Mouse (Mus musculus) right cerebral cortex, adult 2 months (tissue): ENCODE measurements around the gene Sos2.
"Not testable (repeated sequence)": the region's sequence is repeated elsewhere in the genome, so short reads cannot be mapped to it uniquely, and the experiment has no call there.

Experiments
- DNase-seq, 2 experiments: peaks; one replicate each; pipeline ENCODE4 v3.0.0; 2021 to 2022; ENCODE audit warnings: low spot score in 2 of 2

Gene Sos2

GRCm38 (mm10) chr12:69569926-69570325 lies 111.7 kb downstream of the Sos2 start:
- DNase-seq: no peak

- no peak for DNase-seq
These were observed 113.4 kb downstream of the Sos2 start for GRCm38 (mm10) chr12:69568266-69568665.

- DNase-seq: not testable (repeated sequence)
These were observed 120.6 kb downstream of the Sos2 start for GRCm38 (mm10) chr12:69561006-69561405.

GRCm38 (mm10) chr12:69556221-69556861 lies 125.3 kb downstream of the Sos2 start:
- DNase-seq: no peak

- DNase-seq: no peak
These were observed 136.0 kb downstream of the Sos2 start for GRCm38 (mm10) chr12:69545456-69546178.

- DNase-seq: no peak
These were observed 136.7 kb downstream of the Sos2 start for GRCm38 (mm10) chr12:69544994-69545393.

GRCm38 (mm10) chr12:69544562-69544961 lies 137.1 kb downstream of the Sos2 start:
- DNase-seq: no peak

GRCm38 (mm10) chr12:69542376-69542775 lies 139.3 kb downstream of the Sos2 start:
- no peak for DNase-seq

- no peak for DNase-seq
These were observed 140.0 kb downstream of the Sos2 start for GRCm38 (mm10) chr12:69541663-69542062.

GRCm38 (mm10) chr12:69539353-69539752 lies 142.3 kb downstream of the Sos2 start:
- peak; percentile 23 to 25 for DNase-seq

GRCm38 (mm10) chr12:69538362-69538950 lies 143.2 kb downstream of the Sos2 start:
- DNase-seq: peak in 1 of 2 experiments; percentile 8

GRCm38 (mm10) chr12:69537675-69538361 lies 143.8 kb downstream of the Sos2 start:
- peak; percentile 43 to 50 for DNase-seq

- peak; percentile 27 to 33 for DNase-seq
These were observed 144.4 kb downstream of the Sos2 start for GRCm38 (mm10) chr12:69537243-69537674.

GRCm38 (mm10) chr12:69536616-69537242 lies 144.9 kb downstream of the Sos2 start:
- DNase-seq: no peak
